Mouse (Mus musculus) urinary bladder, postnatal 14 days (tissue): Measurements from ENCODE around the gene Srpk3.

ENCODE experiments used
- DNase-seq: peaks from one replicate; pipeline ENCODE4 v3.0.0; 2021; ENCODE audit warnings: low spot score

Gene Srpk3

DNA sequence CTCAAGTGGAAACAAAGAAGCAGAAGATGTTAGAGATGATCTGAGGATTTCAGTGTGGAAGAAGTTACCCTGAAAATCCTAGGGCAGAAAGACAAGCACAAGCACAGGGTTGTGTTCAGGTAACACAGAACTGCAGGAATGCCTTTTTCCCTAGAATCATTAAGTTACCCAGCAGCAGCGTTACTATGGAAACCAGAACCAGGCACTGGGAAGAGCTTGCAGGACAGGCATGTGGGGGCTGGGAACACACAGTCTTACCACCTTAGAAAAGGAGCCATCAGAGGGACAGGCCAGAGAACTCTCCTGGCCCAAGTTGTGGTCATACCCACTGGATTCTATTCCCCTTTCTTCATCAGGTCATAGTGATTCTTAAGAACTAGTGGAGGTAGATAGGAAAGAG lies 31.6 kb downstream of the Srpk3 start:
- DNase-seq: no peak

GRCm38 (mm10) chrX:73815072-73815471 lies 40.9 kb downstream of the Srpk3 start:
- no peak for DNase-seq

DNA sequence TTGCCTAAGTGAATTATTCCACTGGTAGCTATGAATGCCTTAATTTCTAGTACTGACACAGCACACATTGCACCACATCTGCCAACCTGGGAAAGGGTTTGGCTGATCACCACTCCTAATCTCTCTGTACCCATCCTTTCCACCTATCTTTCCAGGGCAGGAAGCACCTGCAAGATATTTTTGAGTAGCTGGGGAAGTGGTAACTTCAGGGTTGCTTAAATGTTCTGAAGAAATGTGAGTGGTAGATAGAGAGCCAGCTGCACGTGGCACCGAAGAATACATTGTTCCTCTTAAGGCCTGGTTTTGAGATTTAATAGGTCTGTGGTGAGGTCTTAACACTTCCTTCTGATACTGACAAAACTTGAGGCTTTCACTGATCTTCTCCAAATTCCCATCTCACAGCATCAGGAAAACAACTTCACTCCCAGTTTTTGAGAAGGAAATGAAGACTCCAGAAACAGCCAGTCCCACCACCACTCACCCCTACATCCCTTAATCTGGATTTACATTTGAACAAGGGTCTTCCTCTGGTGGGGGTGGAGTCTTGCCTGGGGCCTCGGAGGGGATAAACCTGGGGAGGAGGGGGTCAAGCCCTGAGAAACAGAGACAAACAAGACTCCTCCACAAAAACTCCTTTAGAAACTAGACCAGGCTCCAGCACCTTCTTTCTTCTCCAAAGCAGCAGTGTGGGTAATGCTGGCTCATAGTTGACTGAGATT lies 42.5 kb downstream of the Srpk3 start:
- DNase-seq: no peak

GRCm38 (mm10) chrX:73823747-73824146 lies 49.5 kb downstream of the Srpk3 start:
- no peak for DNase-seq

DNA sequence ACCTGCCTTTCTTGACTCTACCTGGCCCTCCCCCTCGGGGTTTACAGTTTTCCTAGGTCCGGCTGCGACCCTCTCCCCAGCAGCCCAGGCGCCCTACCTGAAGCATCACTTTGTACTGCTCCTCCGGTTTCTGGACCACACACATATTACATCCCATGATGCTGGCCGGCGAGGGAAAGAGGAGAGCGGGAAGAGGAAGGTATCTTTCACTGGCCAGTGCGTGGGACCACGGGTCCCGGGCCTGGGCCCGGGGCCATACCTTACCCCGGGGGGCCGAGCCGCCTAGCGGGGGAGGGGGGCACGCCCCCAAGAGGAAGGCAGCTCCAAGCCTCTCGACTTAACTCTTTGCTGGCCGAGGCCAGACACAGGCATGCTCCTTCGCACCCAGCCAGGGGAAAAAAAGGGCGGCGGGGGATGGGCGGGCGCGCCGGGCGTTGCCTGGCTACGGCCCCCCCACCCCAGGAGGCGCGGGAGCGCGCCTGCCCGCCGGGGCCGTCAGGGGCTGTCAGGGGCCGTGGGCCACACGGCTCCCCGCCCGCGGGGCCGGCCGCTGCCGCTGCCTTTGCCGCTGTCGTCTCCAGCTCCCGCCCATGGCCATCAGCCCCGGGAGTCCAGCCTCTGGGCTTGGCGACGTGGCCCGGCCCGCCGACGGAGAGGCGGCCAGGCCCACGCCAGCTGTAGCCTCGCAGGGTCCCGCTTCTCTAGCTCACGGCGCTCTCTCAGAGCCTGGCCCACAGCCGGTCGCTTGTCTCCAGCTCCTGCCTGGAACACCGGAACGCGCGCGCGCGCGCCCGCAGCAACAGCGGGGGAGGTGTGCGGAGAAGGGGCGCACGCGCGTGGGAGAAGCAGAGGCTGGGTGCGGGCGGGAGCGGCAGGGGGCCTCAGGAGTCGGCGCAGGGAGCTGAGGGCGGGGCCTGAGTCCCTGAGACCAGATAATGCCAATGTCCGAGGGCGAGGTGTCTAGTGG lies 50.3 kb downstream of the Srpk3 start, which contains the start of gene Pdzd4:
TSS of gene Pdzd4 (minus strand) at position 785 of the 967 bp plus-strand sequence.
- peak; percentile 48 for DNase-seq
